Mouse (Mus musculus) heart, embryonic 11.5 days (tissue): ENCODE measurements around the gene Vac14. TPM values are rescaled to one million over a fixed set of nuclear protein-coding genes. Genes with fewer than 3 reads are reported as not detected.

Experiments used
- ATAC-seq: fragments of 200-750 bp; cut with Nextera tagmentation; replicated peaks from 2 replicates; pipeline ENCODE4 v1.8.0; 2017; ENCODE audit warnings: moderate library complexity; ENCODE audit not compliant: insufficient number of reproducible peaks, low FRiP score, low TSS enrichment
- H3K27ac ChIP-seq: fragments of 300-500 bp; sonication (generic); 2 replicates; pipeline ENCODE4 v1.5.1; 2014; ENCODE audit warnings: mild to moderate bottlenecking, low read depth, low read length
- H3K27me3 ChIP-seq: fragments of 300-500 bp; sonication (generic); 2 replicates; pipeline ENCODE4 v1.6.1; 2014; ENCODE audit warnings: mild to moderate bottlenecking, low read length, mixed read lengths; ENCODE audit not compliant: control insufficient read depth, insufficient read depth
- H3K36me3 ChIP-seq: fragments of 300-500 bp; sonication (generic); 2 replicates; pipeline ENCODE4 v1.6.1; 2014; ENCODE audit warnings: mild to moderate bottlenecking, low read length, moderate library complexity, mixed read lengths; ENCODE audit not compliant: control insufficient read depth, insufficient read depth
- H3K4me1 ChIP-seq: fragments of 300-500 bp; sonication (generic); 2 replicates; pipeline ENCODE4 v1.6.1; 2014; ENCODE audit warnings: low read length; ENCODE audit not compliant: control insufficient read depth, insufficient read depth
- H3K4me2 ChIP-seq: fragments of 300-500 bp; sonication (generic); 2 replicates; pipeline ENCODE4 v1.6.1; 2014; ENCODE audit warnings: mild to moderate bottlenecking, moderate library complexity
- H3K4me3 ChIP-seq: fragments of 300-500 bp; sonication (generic); 2 replicates; pipeline ENCODE4 v1.5.1; 2014; ENCODE audit warnings: low read depth, low read length
- H3K9ac ChIP-seq: fragments of 300-500 bp; sonication (generic); 2 replicates; pipeline ENCODE4 v1.6.1; 2014; ENCODE audit warnings: mild to moderate bottlenecking, low read depth, low read length, moderate library complexity
- H3K9me3 ChIP-seq: fragments of 300-500 bp; sonication (generic); replicated peaks from 2 replicates; pipeline ENCODE4 v1.6.1; 2016; ENCODE audit warnings: low read length; ENCODE audit not compliant: control insufficient read depth
- WGBS: fragments of 180-500 bp; shearing (Covaris S2); extraction: QIAGEN DNeasy Blood & Tissue Kit; methylation state at CpG from one replicate; pipeline ENCODE4 v1.1.7; 2014; ENCODE audit not compliant: insufficient replicate concordance; 5-methylcytosine and 5-hydroxymethylcytosine counted together
- polyA plus RNA-seq: library from polyadenylated mRNA; unstranded; fragments of >200 nt; fragmentation: Nextera tagmentation; extraction: Ambion mirVana; gene quantifications from 2 replicates; pipeline ENCODE4 v1.2.1, GENCODE M21; 2014

Vac14 gene
- polyA plus RNA-seq, 1 experiment from 2014 or later = 22.7 TPM

DNA sequence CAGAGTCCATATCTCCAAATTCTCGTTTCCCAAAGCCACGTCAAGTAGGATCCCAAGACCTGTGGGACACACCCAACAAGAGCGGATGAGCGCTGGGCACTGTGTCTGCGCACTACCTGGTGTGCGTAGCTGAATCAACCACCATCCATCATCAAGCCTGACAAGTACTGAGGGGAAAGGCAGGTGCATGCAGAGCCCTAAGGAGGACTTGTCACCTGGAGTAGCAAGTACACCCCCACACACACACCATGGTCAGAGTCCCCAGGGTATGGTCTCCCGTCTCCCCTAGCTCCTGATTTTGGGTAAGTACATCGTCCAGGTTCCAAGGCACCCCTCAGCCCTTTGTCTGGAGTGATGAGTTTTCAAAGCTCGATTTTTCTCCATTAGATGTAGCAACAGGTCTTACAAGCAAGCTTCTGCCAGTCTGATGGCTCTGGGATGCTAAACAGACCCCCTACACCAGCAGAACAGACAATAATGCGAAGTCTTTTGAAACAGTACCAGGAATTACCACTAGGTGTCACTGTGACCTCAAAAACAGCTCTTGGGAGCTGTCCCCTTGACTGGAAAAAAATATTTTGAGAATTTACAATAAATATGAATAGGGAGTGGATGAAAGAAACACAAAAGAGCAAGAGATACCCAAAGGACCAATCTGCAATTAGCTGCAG lies 131.2 kb downstream of the Vac14 start:
- H3K4me1 ChIP-seq = no peaks in the 10 kb centered on the region
- H3K9ac ChIP-seq = no peak overlapping the region
- H3K36me3 ChIP-seq = no peaks in the 10 kb centered on the region
- H3K4me3 ChIP-seq = no peak overlapping the region
- no peak overlapping the region for H3K27ac ChIP-seq
- WGBS = 57% methylated on average over 10 of the region's 10 CpGs
- H3K9me3 ChIP-seq = no peaks in the 10 kb centered on the region
- no peak overlapping the region for H3K4me2 ChIP-seq
- H3K27me3 ChIP-seq = no peaks in the 10 kb centered on the region
- 0 out of 2 replicates have a peak, but pooled peaks have one; percentile 11 for ATAC-seq

DNA sequence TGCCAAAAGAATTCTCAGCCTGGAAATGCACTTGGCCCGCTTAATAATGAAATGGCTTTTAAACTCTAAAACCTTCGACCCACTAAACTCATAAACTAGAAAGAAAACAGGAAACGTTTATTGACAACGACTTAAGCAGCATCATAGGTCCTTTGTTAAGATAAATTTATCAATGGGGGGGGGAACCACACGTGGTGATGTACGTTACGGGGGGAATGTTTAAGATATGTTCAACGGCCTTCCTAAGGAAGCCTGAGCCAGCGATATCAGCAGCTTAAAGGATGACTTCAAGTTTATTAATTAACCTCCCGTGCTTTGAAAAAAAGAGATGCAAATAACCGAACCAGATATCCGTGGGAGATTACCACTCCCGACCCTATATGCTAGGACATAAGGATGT lies 131.9 kb downstream of the Vac14 start:
- H3K27me3 ChIP-seq = no peaks in the 10 kb centered on the region
- no peaks in the 10 kb centered on the region for H3K9me3 ChIP-seq
- ATAC-seq = no peak
- no peak overlapping the region for H3K4me3 ChIP-seq
- no peak overlapping the region for H3K27ac ChIP-seq
- peaks cover 4% of the 10 kb centered on the region; the same call in 1 of the 2 replicates for H3K4me1 ChIP-seq
- no peaks in the 10 kb centered on the region for H3K36me3 ChIP-seq
- WGBS = 38% methylated on average over 13 of the region's 13 CpGs
- no peak overlapping the region for H3K9ac ChIP-seq
- H3K4me2 ChIP-seq = no peak overlapping the region

DNA sequence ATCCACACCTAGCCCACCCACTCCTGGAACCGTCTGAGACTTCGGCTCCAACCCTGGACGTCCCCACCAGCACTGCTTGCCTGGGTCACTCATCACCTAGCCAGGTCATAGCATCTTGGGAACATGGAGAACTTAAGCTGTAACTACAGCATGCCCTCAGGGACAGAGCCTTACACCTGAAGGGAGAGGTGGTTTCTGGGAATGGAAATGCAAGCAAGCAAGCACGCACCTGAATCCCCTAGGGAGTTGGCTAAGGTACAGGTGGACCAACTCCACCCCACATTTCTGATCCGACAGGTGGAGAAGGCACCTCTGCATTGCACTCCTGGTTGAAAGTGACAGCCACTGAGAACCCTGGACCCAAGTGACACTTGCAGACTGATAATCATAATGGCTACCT lies 133.1 kb downstream of the Vac14 start:
- WGBS = 76% methylated on average over 5 of the region's 5 CpGs
- H3K36me3 ChIP-seq = no peaks in the 10 kb centered on the region
- H3K4me1 ChIP-seq = peaks cover 4% of the 10 kb centered on the region; the same call in 1 of the 2 replicates
- H3K27me3 ChIP-seq = no peaks in the 10 kb centered on the region
- no peak overlapping the region for H3K9ac ChIP-seq
- no peak overlapping the region for H3K4me3 ChIP-seq
- no peak overlapping the region for H3K27ac ChIP-seq
- no peak for ATAC-seq
- no peak overlapping the region for H3K4me2 ChIP-seq
- H3K9me3 ChIP-seq = no peaks in the 10 kb centered on the region

DNA sequence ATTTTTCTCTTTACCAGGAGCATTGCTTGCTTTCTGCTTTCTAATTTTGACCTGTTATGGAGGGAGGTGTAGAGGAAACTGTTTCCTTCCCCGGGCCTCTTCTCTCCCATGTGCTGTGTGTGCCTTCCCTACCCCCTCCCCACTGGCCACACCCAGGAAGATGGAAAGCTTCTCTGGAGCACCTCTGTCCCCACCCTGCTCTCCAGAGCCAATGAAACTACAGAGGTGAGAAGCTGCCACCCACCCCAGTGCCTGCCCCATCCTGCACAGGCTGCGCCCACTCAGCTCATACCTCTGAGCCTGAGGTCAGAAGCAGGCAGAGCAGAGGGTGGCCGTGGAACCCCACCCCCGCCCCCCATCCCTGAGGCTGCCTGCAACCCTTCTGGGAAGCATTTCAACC lies 136.3 kb downstream of the Vac14 start:
- peaks cover 4% of the 10 kb centered on the region; the same call in 1 of the 2 replicates for H3K4me1 ChIP-seq
- peak; percentile 33; the same call in 1 of the 2 replicates for ATAC-seq
- 58% methylated on average over 4 of the region's 4 CpGs for WGBS
- H3K4me3 ChIP-seq = no peak overlapping the region
- 0 out of 2 replicates have a peak overlapping the region, but pooled peaks have one; percentile 16 for H3K9ac ChIP-seq
- H3K36me3 ChIP-seq = no peaks in the 10 kb centered on the region
- H3K4me2 ChIP-seq = no peak overlapping the region
- H3K27ac ChIP-seq = no peak overlapping the region
- no peaks in the 10 kb centered on the region for H3K27me3 ChIP-seq
- no peaks in the 10 kb centered on the region for H3K9me3 ChIP-seq

DNA sequence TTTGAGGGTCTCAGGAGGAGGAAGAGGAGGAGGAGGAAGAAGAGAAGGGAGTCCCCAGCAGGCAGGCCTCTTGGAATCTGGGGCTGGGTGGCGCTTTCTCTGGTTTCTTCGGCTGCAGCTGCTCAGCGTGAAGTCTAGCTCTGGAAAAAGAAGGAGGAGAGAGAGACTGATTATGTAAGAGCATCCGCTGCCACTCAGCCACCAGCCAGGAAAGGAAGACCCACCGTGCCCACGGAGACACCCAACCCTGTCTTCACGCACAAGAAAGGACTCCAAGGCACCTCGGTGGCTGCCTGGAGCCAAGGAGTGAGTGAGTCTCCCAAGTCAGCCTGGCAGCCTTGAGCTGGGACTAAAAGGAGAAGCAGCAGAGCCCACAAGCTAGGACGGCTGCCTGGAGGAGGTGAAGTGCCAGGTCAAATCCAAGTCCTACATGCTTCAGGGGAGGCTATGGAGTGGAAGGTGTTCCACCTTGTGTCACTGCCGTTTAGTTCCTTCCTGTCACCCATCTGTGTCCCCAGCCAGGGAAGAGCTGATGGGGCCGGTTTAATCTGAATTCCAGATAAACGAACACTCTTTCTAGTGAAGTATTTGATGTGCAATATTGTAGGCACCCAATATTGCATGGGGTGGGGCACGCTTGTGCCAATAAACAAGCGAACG lies 137.3 kb downstream of the Vac14 start:
- WGBS = 50% methylated on average over 15 of the region's 15 CpGs
- H3K4me2 ChIP-seq = no peak overlapping the region
- ATAC-seq = no peak
- no peaks in the 10 kb centered on the region for H3K36me3 ChIP-seq
- no peaks in the 10 kb centered on the region for H3K27me3 ChIP-seq
- H3K9me3 ChIP-seq = no peaks in the 10 kb centered on the region
- peaks cover 4% of the 10 kb centered on the region; the same call in 1 of the 2 replicates for H3K4me1 ChIP-seq
- no peak overlapping the region for H3K9ac ChIP-seq
- no peak overlapping the region for H3K27ac ChIP-seq
- H3K4me3 ChIP-seq = no peak overlapping the region

DNA sequence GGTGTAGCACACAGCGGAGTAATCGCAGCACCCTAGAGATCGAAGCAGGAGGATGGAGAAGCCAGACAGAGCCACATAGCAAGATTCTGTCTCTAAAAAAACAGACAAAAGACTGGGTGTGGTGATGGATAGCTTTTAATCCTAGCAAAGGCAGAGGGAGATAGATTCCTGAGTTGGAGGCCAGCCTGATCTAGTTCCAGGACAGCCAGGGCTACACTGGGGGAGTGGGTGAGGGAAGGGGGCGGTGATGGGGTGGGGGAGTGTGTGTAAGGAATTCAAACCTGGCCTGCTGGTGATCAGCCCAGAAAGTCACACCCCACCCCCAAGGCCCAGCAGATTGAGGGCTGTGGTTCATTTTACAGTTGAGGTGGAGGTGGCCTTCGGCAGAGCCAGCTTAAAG lies 137.8 kb downstream of the Vac14 start:
- no peak for ATAC-seq
- H3K27ac ChIP-seq = no peak overlapping the region
- no peaks in the 10 kb centered on the region for H3K9me3 ChIP-seq
- no peak overlapping the region for H3K9ac ChIP-seq
- H3K36me3 ChIP-seq = no peaks in the 10 kb centered on the region
- WGBS = 73% methylated on average over 5 of the region's 5 CpGs
- no peak overlapping the region for H3K4me2 ChIP-seq
- H3K4me1 ChIP-seq = peaks cover 4% of the 10 kb centered on the region; the same call in 1 of the 2 replicates
- H3K27me3 ChIP-seq = no peaks in the 10 kb centered on the region
- no peak overlapping the region for H3K4me3 ChIP-seq

DNA sequence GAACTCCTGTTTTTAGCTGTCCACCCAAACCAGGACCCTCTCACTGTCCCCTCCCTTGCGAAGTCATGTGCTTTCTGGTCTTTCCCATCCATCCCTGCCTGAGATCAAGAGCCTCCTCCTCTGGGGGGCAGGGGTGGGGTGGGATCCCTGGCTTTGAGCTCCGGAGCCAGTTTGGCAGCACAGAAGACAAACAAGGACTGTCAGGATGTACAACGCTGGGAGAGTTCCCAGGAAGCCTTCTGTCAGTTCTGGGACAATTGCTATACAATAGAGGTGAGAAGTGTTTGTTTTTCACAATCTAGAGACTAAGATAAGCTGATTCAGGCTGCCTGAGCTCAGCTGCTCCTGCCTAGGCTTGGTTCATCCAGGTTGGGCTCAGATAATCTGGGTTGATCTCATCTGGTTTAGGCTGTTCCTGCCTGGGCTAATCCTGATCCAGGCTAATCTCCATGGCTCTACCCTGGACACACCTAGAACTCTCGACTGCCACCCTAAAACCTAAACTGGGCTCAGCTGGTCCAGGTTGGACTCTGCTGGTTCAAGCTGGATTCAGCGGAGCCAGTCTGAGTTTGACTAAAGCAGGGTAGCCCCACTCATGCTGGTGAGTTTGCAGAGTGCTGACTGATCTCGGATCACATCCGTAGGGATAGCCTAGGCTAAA lies 142.0 kb downstream of the Vac14 start:
- Histone ChIP-seq H3K36me3 (no peaks in the 10 kb centered on the region), H3K4me1 (no peaks in the 10 kb centered on the region), H3K9ac (no peak overlapping the region), H3K27me3 (no peaks in the 10 kb centered on the region), H3K27ac (no peak overlapping the region), H3K4me3 (no peak overlapping the region), H3K4me2 (no peak overlapping the region), H3K9me3 (no peaks in the 10 kb centered on the region)
- no peak for ATAC-seq
- 56% methylated on average over 7 of the region's 7 CpGs for WGBS

DNA sequence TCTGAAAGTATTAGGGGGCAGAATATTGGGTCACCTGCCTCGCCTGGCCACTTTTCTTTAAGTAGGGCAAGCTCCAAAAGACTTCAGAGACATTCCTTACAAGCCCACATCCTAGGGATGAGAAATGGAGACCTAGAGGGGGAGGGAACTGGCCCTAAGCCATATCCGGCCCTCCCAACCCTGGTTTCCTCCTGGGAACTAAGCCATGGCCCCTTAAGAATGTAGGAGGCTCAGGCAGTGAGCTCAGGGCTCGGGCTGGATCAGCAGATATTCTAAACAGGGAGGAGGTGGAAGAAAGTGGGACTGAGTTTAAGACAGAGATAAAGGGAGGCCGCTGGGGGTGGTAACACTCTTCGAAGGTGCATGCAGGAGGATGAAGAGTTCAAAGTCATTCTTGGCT lies 142.8 kb downstream of the Vac14 start:
- Histone ChIP-seq H3K9ac (no peak overlapping the region), H3K4me1 (no peaks in the 10 kb centered on the region), H3K9me3 (no peaks in the 10 kb centered on the region), H3K27me3 (no peaks in the 10 kb centered on the region), H3K36me3 (no peaks in the 10 kb centered on the region), H3K4me3 (no peak overlapping the region), H3K4me2 (no peak overlapping the region), H3K27ac (no peak overlapping the region)
- 40% methylated on average over 5 of the region's 5 CpGs for WGBS
- ATAC-seq = no peak
